Mouse (Mus musculus): ENCODE results near the gene Mis18a. TPM values are rescaled to one million over a fixed set of nuclear protein-coding genes. Genes with fewer than 3 reads are reported as not detected.

Mis18a gene
- 25.8 and 29.9 TPM in 2 replicates for polyA plus RNA-seq (2014; fragmentation: Nextera tagmentation; extraction: Ambion mirVana)

GRCm38 (mm10) chr16:90727233-90728115 lies at the start of gene Mis18a:
Gene Mis18a (minus strand): TSS chr16:90727404.
- ATAC-seq (ENCODE audit: low FRiP score) = peak; percentile 95
- Histone ChIP-seq H3K4me3 (replicated peaks; ENCODE audit: low read length) (peak within 1 kb of the TSS; percentile 57), H3K27me3 (ENCODE audit: control insufficient read depth, insufficient read depth, low read length) (no peaks in the 10 kb centered on the region), H3K4me1 (replicated peaks; ENCODE audit: control insufficient read depth, insufficient read depth, low read length) (peaks cover 4% of the 10 kb centered on the region), H3K27ac (peak within 1 kb of the TSS; percentile 81), H3K36me3 (replicated peaks; ENCODE audit: control insufficient read depth, insufficient read depth) (no peaks in the 10 kb centered on the region; the same call in 1 of the 2 replicates), H3K9me3 (ENCODE audit: control insufficient read depth, low read length) (0 out of 2 replicates have a peak, but pooled peaks cover 5% of the 10 kb centered on the region), H3K9ac (peak within 1 kb of the TSS; percentile 76), H3K4me2 (replicated peaks) (peak within 1 kb of the TSS; percentile 89)
- under 1% methylated on average over 53 of the region's 53 CpGs for WGBS
- DNase-seq (ENCODE audit: low spot score) = peak; percentile 99

GRCm38 (mm10) chr16:90775946-90776520 lies 48.8 kb upstream of the Mis18a start:
- Histone ChIP-seq H3K9ac (no peak overlapping the region), H3K27me3 (ENCODE audit: control insufficient read depth, insufficient read depth, low read length) (no peaks in the 10 kb centered on the region), H3K4me1 (replicated peaks; ENCODE audit: control insufficient read depth, insufficient read depth, low read length) (no peaks in the 10 kb centered on the region), H3K9me3 (ENCODE audit: control insufficient read depth, low read length) (no peaks in the 10 kb centered on the region), H3K27ac (no peak overlapping the region), H3K4me3 (replicated peaks; ENCODE audit: low read length) (no peak overlapping the region), H3K4me2 (replicated peaks) (no peak overlapping the region), H3K36me3 (replicated peaks; ENCODE audit: control insufficient read depth, insufficient read depth) (peaks cover 98% of the 10 kb centered on the region)
- ATAC-seq (ENCODE audit: low FRiP score) (no peak), DNase-seq (ENCODE audit: low spot score) (no peak)
- WGBS = 79% methylated on average over 10 of the region's 10 CpGs

- Histone ChIP-seq H3K9me3 (ENCODE audit: control insufficient read depth, low read length) (no peaks in the 10 kb centered on the region), H3K4me2 (replicated peaks) (no peak overlapping the region), H3K4me1 (replicated peaks; ENCODE audit: control insufficient read depth, insufficient read depth, low read length) (no peaks in the 10 kb centered on the region), H3K9ac (no peak overlapping the region), H3K27me3 (ENCODE audit: control insufficient read depth, insufficient read depth, low read length) (no peaks in the 10 kb centered on the region), H3K36me3 (replicated peaks; ENCODE audit: control insufficient read depth, insufficient read depth) (peaks cover 96% of the 10 kb centered on the region), H3K27ac (no peak overlapping the region), H3K4me3 (replicated peaks; ENCODE audit: low read length) (no peak overlapping the region)
- 90% methylated on average over 6 of the region's 6 CpGs for WGBS
- ATAC-seq (ENCODE audit: low FRiP score) (no peak), DNase-seq (ENCODE audit: low spot score) (no peak)
Observed at GRCm38 (mm10) chr16:90774646-90775045, 47.4 kb upstream of the Mis18a start.

GRCm38 (mm10) chr16:90774216-90774615 lies 47.0 kb upstream of the Mis18a start:
- no peaks in the 10 kb centered on the region for H3K9me3 ChIP-seq (ENCODE audit: control insufficient read depth, low read length)
- H3K27ac ChIP-seq = no peak overlapping the region
- no peak overlapping the region for H3K4me3 ChIP-seq (replicated peaks; ENCODE audit: low read length)
- 0 out of 2 replicates have a peak, but pooled peaks have one; percentile 46 for ATAC-seq (ENCODE audit: low FRiP score)
- no peaks in the 10 kb centered on the region for H3K27me3 ChIP-seq (ENCODE audit: control insufficient read depth, insufficient read depth, low read length)
- no peaks in the 10 kb centered on the region for H3K4me1 ChIP-seq (replicated peaks; ENCODE audit: control insufficient read depth, insufficient read depth, low read length)
- H3K36me3 ChIP-seq (replicated peaks; ENCODE audit: control insufficient read depth, insufficient read depth) = peaks cover 96% of the 10 kb centered on the region
- 92% methylated on average over 12 of the region's 12 CpGs for WGBS
- H3K4me2 ChIP-seq (replicated peaks) = no peak overlapping the region
- DNase-seq (ENCODE audit: low spot score) = no peak
- H3K9ac ChIP-seq = no peak overlapping the region

- Histone ChIP-seq H3K9ac (no peak overlapping the region), H3K36me3 (replicated peaks; ENCODE audit: control insufficient read depth, insufficient read depth) (peaks cover 78% of the 10 kb centered on the region), H3K9me3 (ENCODE audit: control insufficient read depth, low read length) (no peaks in the 10 kb centered on the region), H3K4me1 (replicated peaks; ENCODE audit: control insufficient read depth, insufficient read depth, low read length) (no peaks in the 10 kb centered on the region), H3K4me2 (replicated peaks) (no peak overlapping the region), H3K27ac (no peak overlapping the region), H3K4me3 (replicated peaks; ENCODE audit: low read length) (no peak overlapping the region), H3K27me3 (ENCODE audit: control insufficient read depth, insufficient read depth, low read length) (no peaks in the 10 kb centered on the region)
- ATAC-seq (ENCODE audit: low FRiP score) (no peak), DNase-seq (ENCODE audit: low spot score) (no peak)
- 96% methylated on average over 15 of the region's 15 CpGs for WGBS
Observed at GRCm38 (mm10) chr16:90766919-90767454, 39.8 kb upstream of the Mis18a start.

GRCm38 (mm10) chr16:90765195-90765877 lies 38.1 kb upstream of the Mis18a start:
- no peak overlapping the region for H3K9ac ChIP-seq
- no peaks in the 10 kb centered on the region for H3K4me1 ChIP-seq (replicated peaks; ENCODE audit: control insufficient read depth, insufficient read depth, low read length)
- H3K4me3 ChIP-seq (replicated peaks; ENCODE audit: low read length) = no peak overlapping the region
- no peak overlapping the region for H3K4me2 ChIP-seq (replicated peaks)
- no peaks in the 10 kb centered on the region for H3K9me3 ChIP-seq (ENCODE audit: control insufficient read depth, low read length)
- no peak overlapping the region for H3K27ac ChIP-seq
- ATAC-seq (ENCODE audit: low FRiP score) = no peak
- peaks cover 78% of the 10 kb centered on the region for H3K36me3 ChIP-seq (replicated peaks; ENCODE audit: control insufficient read depth, insufficient read depth)
- no peaks in the 10 kb centered on the region for H3K27me3 ChIP-seq (ENCODE audit: control insufficient read depth, insufficient read depth, low read length)
- WGBS = 94% methylated on average over 9 of the region's 9 CpGs
- DNase-seq (ENCODE audit: low spot score) = no peak

GRCm38 (mm10) chr16:90760515-90760914 lies 33.3 kb upstream of the Mis18a start:
- Histone ChIP-seq H3K27ac (no peak overlapping the region), H3K27me3 (ENCODE audit: control insufficient read depth, insufficient read depth, low read length) (no peaks in the 10 kb centered on the region), H3K36me3 (replicated peaks; ENCODE audit: control insufficient read depth, insufficient read depth) (peaks cover 68% of the 10 kb centered on the region), H3K4me3 (replicated peaks; ENCODE audit: low read length) (no peak overlapping the region), H3K4me2 (replicated peaks) (no peak overlapping the region), H3K4me1 (replicated peaks; ENCODE audit: control insufficient read depth, insufficient read depth, low read length) (no peaks in the 10 kb centered on the region), H3K9ac (no peak overlapping the region), H3K9me3 (ENCODE audit: control insufficient read depth, low read length) (no peaks in the 10 kb centered on the region)
- DNase-seq (ENCODE audit: low spot score) (no peak), ATAC-seq (ENCODE audit: low FRiP score) (no peak)
- WGBS = 89% methylated on average over 4 of the region's 4 CpGs

GRCm38 (mm10) chr16:90759335-90759734 lies 32.1 kb upstream of the Mis18a start:
- Histone ChIP-seq H3K4me2 (replicated peaks) (no peak overlapping the region), H3K9me3 (ENCODE audit: control insufficient read depth, low read length) (no peaks in the 10 kb centered on the region), H3K27ac (no peak overlapping the region), H3K27me3 (ENCODE audit: control insufficient read depth, insufficient read depth, low read length) (no peaks in the 10 kb centered on the region), H3K9ac (no peak overlapping the region), H3K4me1 (replicated peaks; ENCODE audit: control insufficient read depth, insufficient read depth, low read length) (no peaks in the 10 kb centered on the region), H3K36me3 (replicated peaks; ENCODE audit: control insufficient read depth, insufficient read depth) (peaks cover 78% of the 10 kb centered on the region), H3K4me3 (replicated peaks; ENCODE audit: low read length) (no peak overlapping the region)
- 35% methylated on average over 3 of the region's 3 CpGs for WGBS
- DNase-seq (ENCODE audit: low spot score) (no peak), ATAC-seq (ENCODE audit: low FRiP score) (no peak)

All from hindbrain, embryonic 14.5 days (tissue).